Mouse (Mus musculus): ENCODE results near the gene Leap2. TPM values are rescaled to one million over a fixed set of nuclear protein-coding genes. Genes with fewer than 3 reads are reported as not detected.

Gene Leap2
- polyA plus RNA-seq (2014; fragmentation: Nextera tagmentation; extraction: Ambion mirVana) = not detected in 2 replicates

GRCm38 (mm10) chr11:53423036-53423435 is at the start of gene Leap2:
Leap2 (minus strand) TSS chr11:53423170.
- Histone ChIP-seq H3K27me3 (ENCODE audit: control insufficient read depth, insufficient read depth, low read length) (no peaks in the 10 kb centered on the region), H3K4me3 (ENCODE audit: control insufficient read depth in 1 of 2, insufficient read depth in 1 of 2, low read depth in 1 of 2, low read length in 2 of 2) (no peak within 1 kb of the TSS), H3K9ac (ENCODE audit: low read length) (no peak within 1 kb of the TSS), H3K4me1 (ENCODE audit: control insufficient read depth in 2 of 2, insufficient read depth in 2 of 2, low read length in 2 of 2) (peaks cover 5 to 17% of the 10 kb centered on the region in 2 experiments; a peak in 3 of 4 replicates), H3K27ac (replicated peaks in 1 of 2; ENCODE audit: control insufficient read depth in 1 of 2, insufficient read depth in 1 of 2, low read depth in 2 of 2, low read length in 2 of 2) (no peak within 1 kb of the TSS), H3K4me2 (ENCODE audit: low read length) (no peak within 1 kb of the TSS), H3K9me3 (ENCODE audit: control insufficient read depth, low read length) (no peaks in the 10 kb centered on the region), H3K36me3 (ENCODE audit: control insufficient read depth, insufficient read depth, low read length) (peaks cover 44% of the 10 kb centered on the region)
- 62% methylated on average over 4 of the region's 4 CpGs for WGBS
- ATAC-seq (ENCODE audit: insufficient number of reproducible peaks, insufficient read depth, low FRiP score, low read depth) = no peak

DNA sequence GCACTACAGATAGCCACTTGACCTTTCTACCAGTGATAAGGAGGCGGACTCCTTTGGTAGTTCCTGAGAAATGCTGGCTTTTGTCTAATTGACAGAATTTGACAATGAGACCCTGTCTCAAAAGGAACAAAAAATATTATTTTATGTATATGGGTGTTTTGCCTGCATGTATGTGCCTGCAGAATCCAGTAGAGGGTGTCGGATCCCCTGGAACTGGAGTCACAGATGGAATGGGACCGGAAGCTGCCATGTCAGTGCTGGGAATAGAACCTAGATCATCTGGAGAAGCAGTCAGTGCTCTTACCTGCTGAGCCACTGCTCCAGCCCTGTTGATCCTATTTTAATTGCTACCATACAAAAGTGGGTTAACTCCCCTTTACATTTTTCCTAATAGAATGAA is 49.7 kb upstream of the Leap2 start:
- no peak for ATAC-seq (ENCODE audit: insufficient number of reproducible peaks, insufficient read depth, low FRiP score, low read depth)
- Histone ChIP-seq H3K27ac (replicated peaks in 1 of 2; ENCODE audit: control insufficient read depth in 1 of 2, insufficient read depth in 1 of 2, low read depth in 2 of 2, low read length in 2 of 2) (no peak overlapping the region), H3K4me3 (ENCODE audit: control insufficient read depth in 1 of 2, insufficient read depth in 1 of 2, low read depth in 1 of 2, low read length in 2 of 2) (no peak overlapping the region), H3K4me2 (ENCODE audit: low read length) (no peak overlapping the region), H3K27me3 (ENCODE audit: control insufficient read depth, insufficient read depth, low read length) (peaks cover 38% of the 10 kb centered on the region), H3K36me3 (ENCODE audit: control insufficient read depth, insufficient read depth, low read length) (no peaks in the 10 kb centered on the region), H3K9ac (ENCODE audit: low read length) (no peak overlapping the region), H3K4me1 (ENCODE audit: control insufficient read depth in 2 of 2, insufficient read depth in 2 of 2, low read length in 2 of 2) (peaks cover 3 to 4% of the 10 kb centered on the region in 2 experiments; a peak in 1 of 4 replicates), H3K9me3 (ENCODE audit: control insufficient read depth, low read length) (no peaks in the 10 kb centered on the region)
- 69% methylated on average over 3 of the region's 3 CpGs for WGBS

- peak within 1 kb of the TSS; percentile 16; a peak in 2 of 4 replicates for H3K4me3 ChIP-seq (ENCODE audit: control insufficient read depth in 1 of 2, insufficient read depth in 1 of 2, low read depth in 1 of 2, low read length in 2 of 2)
- peak within 1 kb of the TSS; percentile 56 for H3K4me2 ChIP-seq (ENCODE audit: low read length)
- peak; percentile 68; the same call in 1 of the 2 replicates for ATAC-seq (ENCODE audit: insufficient number of reproducible peaks, insufficient read depth, low FRiP score, low read depth)
- H3K36me3 ChIP-seq (ENCODE audit: control insufficient read depth, insufficient read depth, low read length) = no peaks in the 10 kb centered on the region
- H3K27ac ChIP-seq (replicated peaks in 1 of 2; ENCODE audit: control insufficient read depth in 1 of 2, insufficient read depth in 1 of 2, low read depth in 2 of 2, low read length in 2 of 2) = peak within 1 kb of the TSS in 1 of 2 experiments; percentile 54; a peak in 1 of 4 replicates
- peaks cover 32% of the 10 kb centered on the region for H3K27me3 ChIP-seq (ENCODE audit: control insufficient read depth, insufficient read depth, low read length)
- 3% methylated on average over 29 of the region's 29 CpGs for WGBS
- no peak within 1 kb of the TSS for H3K9ac ChIP-seq (ENCODE audit: low read length)
- no peaks in the 10 kb centered on the region for H3K9me3 ChIP-seq (ENCODE audit: control insufficient read depth, low read length)
- H3K4me1 ChIP-seq (ENCODE audit: control insufficient read depth in 2 of 2, insufficient read depth in 2 of 2, low read length in 2 of 2) = peaks cover 6 to 12% of the 10 kb centered on the region in 2 experiments; a peak in 2 of 4 replicates
These were observed 47.2 kb upstream of the Leap2 start, which contains the start of gene Gm9837 for GRCm38 (mm10) chr11:53469968-53470695. Gm9837 (minus strand) TSS chr11:53470479.

DNA sequence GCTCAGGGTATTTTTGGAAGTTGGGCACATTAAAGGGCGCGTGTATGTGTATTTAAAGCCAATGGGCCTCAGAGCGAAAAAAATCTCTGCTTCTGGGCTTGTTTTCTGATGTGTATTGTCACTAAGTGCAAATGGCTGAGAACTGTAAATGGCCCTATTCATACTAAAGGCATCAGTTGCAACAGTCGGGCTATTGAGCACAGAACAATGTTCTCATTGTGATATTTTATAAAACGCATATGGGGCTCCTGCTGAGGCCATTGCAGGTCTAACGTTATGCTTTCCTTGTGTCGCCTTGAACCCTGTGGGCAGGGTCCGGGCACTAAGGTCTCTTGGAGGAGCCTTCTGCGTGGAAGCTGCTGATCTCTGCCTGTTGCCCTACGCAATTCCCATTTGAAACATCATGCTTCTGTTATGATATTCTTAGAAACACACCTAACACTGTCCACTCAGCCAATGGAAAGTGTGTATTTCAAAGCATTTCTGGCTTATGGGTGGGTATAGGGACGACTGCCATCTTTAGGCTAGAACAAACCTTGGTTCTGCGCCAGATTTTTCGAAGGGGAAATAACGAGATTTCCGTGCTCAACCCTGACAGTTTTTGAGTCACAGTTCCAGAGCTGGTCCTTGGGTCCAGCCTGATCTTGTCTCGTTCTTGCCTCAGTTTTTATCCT is 46.5 kb upstream of the Leap2 start:
- Histone ChIP-seq H3K4me3 (ENCODE audit: control insufficient read depth in 1 of 2, insufficient read depth in 1 of 2, low read depth in 1 of 2, low read length in 2 of 2) (peak overlapping the region; percentile 16; a peak in 1 of 4 replicates), H3K27me3 (ENCODE audit: control insufficient read depth, insufficient read depth, low read length) (peaks cover 32% of the 10 kb centered on the region), H3K27ac (replicated peaks in 1 of 2; ENCODE audit: control insufficient read depth in 1 of 2, insufficient read depth in 1 of 2, low read depth in 2 of 2, low read length in 2 of 2) (no peak overlapping the region), H3K4me1 (ENCODE audit: control insufficient read depth in 2 of 2, insufficient read depth in 2 of 2, low read length in 2 of 2) (peaks cover 6 to 12% of the 10 kb centered on the region in 2 experiments; a peak in 2 of 4 replicates), H3K9me3 (ENCODE audit: control insufficient read depth, low read length) (no peaks in the 10 kb centered on the region), H3K4me2 (ENCODE audit: low read length) (peak overlapping the region; percentile 56), H3K9ac (ENCODE audit: low read length) (no peak overlapping the region), H3K36me3 (ENCODE audit: control insufficient read depth, insufficient read depth, low read length) (no peaks in the 10 kb centered on the region)
- no peak for ATAC-seq (ENCODE audit: insufficient number of reproducible peaks, insufficient read depth, low FRiP score, low read depth)
- 37% methylated on average over 16 of the region's 16 CpGs for WGBS

DNA sequence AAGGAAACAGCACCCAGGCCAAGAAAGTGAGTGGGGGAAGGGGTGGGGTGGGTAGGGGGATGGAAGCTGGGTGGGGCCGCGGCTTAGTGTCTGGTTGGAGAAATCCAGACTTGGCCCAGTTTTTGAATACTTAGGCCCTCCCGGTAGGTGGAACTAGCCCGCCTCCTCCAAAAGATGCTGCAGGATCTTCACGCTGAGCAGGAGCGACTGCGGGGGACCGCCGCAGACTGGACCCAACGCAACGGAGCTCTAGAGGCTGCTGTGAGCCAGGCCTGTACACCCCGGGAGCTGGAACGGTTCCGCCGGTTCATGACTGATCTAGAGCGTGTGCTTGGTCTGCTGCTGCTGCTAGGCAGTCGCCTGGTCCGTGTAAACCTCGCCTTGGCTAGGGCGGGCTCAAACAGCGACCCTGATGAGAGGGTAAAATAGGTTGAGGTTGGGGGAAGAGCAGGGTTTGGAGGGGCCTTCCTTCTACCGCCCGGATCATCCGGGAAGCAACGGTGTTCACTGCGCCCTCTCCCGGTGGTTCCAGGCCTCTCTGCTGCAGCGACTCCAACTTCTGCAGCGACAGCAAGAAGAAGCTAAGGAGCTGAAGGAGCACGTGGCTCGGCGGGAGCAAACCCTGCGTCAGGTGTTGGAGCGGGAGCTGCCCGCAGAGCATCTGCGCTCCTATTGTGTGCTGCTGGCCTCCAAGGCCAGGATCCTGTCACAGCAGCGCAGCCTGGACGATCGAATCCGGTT is 43.4 kb upstream of the Leap2 start:
- H3K4me2 ChIP-seq (ENCODE audit: low read length) = peak overlapping the region; percentile 65

DNA sequence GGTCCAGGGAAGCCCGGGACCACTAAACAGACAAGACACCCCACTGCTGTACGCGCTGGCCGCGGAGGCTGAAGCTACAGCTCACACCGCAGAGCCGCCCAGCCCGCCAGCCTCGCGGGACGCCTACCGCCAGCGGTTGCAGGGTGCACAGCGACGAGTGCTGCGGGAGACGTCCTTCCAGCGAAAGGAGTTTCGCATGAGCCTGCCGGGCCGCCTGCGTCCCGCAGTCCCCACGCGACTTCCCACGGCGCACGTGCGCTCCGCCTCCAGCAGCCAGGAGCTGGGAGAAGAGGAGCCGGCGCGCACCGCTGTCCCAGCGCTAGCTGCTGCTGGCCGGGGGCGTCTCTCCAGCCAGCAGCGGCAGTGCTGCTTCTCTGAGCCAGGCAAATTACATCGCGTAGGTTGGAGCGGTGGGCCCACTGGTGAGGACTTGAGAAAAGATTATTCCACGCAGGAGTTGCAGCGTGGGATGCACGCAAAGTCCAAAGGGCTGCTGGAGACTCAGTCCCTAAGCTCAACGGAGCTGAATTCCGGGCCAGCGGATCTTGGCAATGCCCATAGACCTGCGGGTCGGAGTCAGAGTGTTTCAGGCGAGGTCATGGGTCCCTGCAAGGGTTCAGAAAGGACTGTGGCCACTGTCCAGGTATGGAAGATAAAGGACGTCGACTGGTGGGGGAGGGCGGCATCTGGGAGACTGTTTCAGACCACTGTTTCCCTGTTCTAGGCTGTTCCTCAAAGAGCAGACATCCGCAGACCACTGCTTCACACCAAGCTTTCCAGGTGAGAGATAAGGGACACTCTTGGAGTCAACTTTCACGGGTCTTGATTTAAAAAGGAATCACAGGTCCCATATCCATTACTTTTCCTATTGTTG is 40.8 kb upstream of the Leap2 start:
- ATAC-seq (ENCODE audit: insufficient number of reproducible peaks, insufficient read depth, low FRiP score, low read depth) = no peak
- WGBS = 8% methylated on average over 55 of the region's 55 CpGs
- Histone ChIP-seq H3K36me3 (ENCODE audit: control insufficient read depth, insufficient read depth, low read length) (no peaks in the 10 kb centered on the region), H3K27me3 (ENCODE audit: control insufficient read depth, insufficient read depth, low read length) (peaks cover 55% of the 10 kb centered on the region), H3K4me1 (ENCODE audit: control insufficient read depth in 2 of 2, insufficient read depth in 2 of 2, low read length in 2 of 2) (peaks cover 3 to 13% of the 10 kb centered on the region in 2 experiments; a peak in 2 of 4 replicates), H3K27ac (replicated peaks in 1 of 2; ENCODE audit: control insufficient read depth in 1 of 2, insufficient read depth in 1 of 2, low read depth in 2 of 2, low read length in 2 of 2) (no peak overlapping the region), H3K9me3 (ENCODE audit: control insufficient read depth, low read length) (no peaks in the 10 kb centered on the region), H3K4me2 (ENCODE audit: low read length) (peak overlapping the region; percentile 87), H3K9ac (ENCODE audit: low read length) (peak overlapping the region; percentile 56), H3K4me3 (ENCODE audit: control insufficient read depth in 1 of 2, insufficient read depth in 1 of 2, low read depth in 1 of 2, low read length in 2 of 2) (peak overlapping the region; percentile 38 to 43)

More for the DNA sequence above, 43.4 kb upstream of the Leap2 start:
- Histone ChIP-seq H3K27ac (replicated peaks in 1 of 2; ENCODE audit: control insufficient read depth in 1 of 2, insufficient read depth in 1 of 2, low read depth in 2 of 2, low read length in 2 of 2) (no peak overlapping the region), H3K4me3 (ENCODE audit: control insufficient read depth in 1 of 2, insufficient read depth in 1 of 2, low read depth in 1 of 2, low read length in 2 of 2) (peak overlapping the region; percentile 26 to 33; a peak in 3 of 4 replicates), H3K9ac (ENCODE audit: low read length) (peak overlapping the region; percentile 44; the same call in 1 of the 2 replicates), H3K36me3 (ENCODE audit: control insufficient read depth, insufficient read depth, low read length) (no peaks in the 10 kb centered on the region), H3K9me3 (ENCODE audit: control insufficient read depth, low read length) (no peaks in the 10 kb centered on the region), H3K4me1 (ENCODE audit: control insufficient read depth in 2 of 2, insufficient read depth in 2 of 2, low read length in 2 of 2) (peaks cover 6 to 17% of the 10 kb centered on the region in 2 experiments; a peak in 2 of 4 replicates), H3K27me3 (ENCODE audit: control insufficient read depth, insufficient read depth, low read length) (peaks cover 50% of the 10 kb centered on the region)
- ATAC-seq (ENCODE audit: insufficient number of reproducible peaks, insufficient read depth, low FRiP score, low read depth) = 0 out of 2 replicates have a peak, but pooled peaks have one; percentile 29
- 6% methylated on average over 40 of the region's 40 CpGs for WGBS
